Mouse (Mus musculus): ENCODE measurements at regions not wholly inside any gene's neighbourhood (a gene's known extent, or its start where the extent isn't known, plus 50 kb on each side); places are given as distances from the start of the nearest gene placed in this dataset.

DNA sequence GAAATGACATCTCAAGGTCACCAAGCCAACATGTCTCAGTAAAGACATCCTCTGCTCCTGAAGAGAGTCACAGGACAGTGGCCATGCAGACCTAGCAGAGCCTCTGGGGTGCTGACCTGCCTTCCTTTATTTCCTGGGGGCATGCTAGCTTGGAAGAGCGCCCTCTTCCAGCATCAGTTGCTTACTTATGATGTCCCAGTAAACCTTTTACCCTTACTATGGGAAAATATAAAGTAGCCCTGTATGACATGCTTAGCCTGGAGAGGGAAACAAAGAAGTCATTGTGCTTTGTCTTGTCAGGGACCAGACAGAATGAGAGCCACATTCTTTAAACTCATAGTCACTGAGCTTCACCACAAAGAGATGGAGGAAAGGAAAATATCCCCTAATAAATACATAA, 82.9 kb downstream of the Postn start:
- H3K4me3 ChIP-seq (ENCODE audit: insufficient read depth, low read depth, low read length), result no peak overlapping the region
- TF ChIP-seq CTCF (IDR thresholded peaks at IDR 0.05; ENCODE audit: insufficient read depth, low read depth, low read length), result no peak
- no peak for TF ChIP-seq POLR2A (IDR thresholded peaks at IDR 0.05; ENCODE audit: insufficient read depth, low read depth, low read length)
- H3K4me1 ChIP-seq (ENCODE audit: control insufficient read depth, insufficient read depth, low read length), result no peaks in the 10 kb centered on the region
- WGBS, result 53% methylated on average over 1 of the region's 1 CpGs
- H3K27ac ChIP-seq (ENCODE audit: insufficient read depth, low read depth, low read length), result no peak overlapping the region

DNA sequence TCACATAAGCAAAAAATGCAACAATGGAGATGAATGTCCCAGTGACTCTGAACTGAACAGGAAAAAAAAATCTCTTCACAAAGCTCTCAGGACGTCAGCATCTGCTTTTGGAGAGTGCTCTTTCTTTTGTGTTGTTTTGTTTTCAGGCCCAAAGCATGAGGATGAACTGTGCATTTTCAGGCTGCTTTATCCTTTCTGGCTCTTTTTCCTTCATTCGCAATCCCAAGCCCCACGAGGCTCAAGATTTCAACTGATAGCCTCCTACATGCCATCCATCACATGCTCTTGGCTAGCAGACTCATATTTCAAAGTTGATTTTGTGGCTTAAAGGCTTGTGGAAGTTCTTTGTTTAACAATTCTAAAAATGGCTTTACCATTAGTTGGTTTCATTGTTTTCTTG, 86.0 kb downstream of the Postn start:
- Histone ChIP-seq H3K27ac (ENCODE audit: insufficient read depth, low read depth, low read length) (no peak overlapping the region), H3K4me1 (ENCODE audit: control insufficient read depth, insufficient read depth, low read length) (no peaks in the 10 kb centered on the region), H3K4me3 (ENCODE audit: insufficient read depth, low read depth, low read length) (no peak overlapping the region)
- no peak for TF ChIP-seq POLR2A (IDR thresholded peaks at IDR 0.05; ENCODE audit: insufficient read depth, low read depth, low read length)
- no peak for TF ChIP-seq CTCF (IDR thresholded peaks at IDR 0.05; ENCODE audit: insufficient read depth, low read depth, low read length)
- 41% methylated on average over 3 of the region's 3 CpGs for WGBS

DNA sequence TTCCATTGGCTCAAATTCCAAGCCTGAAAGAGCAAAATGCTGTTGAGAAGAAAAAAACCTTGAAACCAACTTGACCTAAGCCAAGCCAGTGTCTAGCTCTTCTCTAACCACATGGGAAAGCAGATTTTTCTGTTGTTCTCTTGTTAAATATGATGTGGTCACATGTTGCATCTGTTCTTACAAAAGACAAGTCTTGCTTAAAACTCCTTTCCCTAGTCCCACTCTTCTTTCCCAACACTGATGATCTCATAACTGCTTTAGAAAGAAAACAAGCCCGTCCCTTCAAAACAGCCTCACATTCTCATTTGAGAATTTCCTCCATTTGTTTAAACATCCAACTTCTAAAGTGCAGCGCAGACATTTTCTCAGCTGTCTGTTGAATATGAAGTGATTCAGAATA, 96.5 kb downstream of the Postn start:
- no peaks in the 10 kb centered on the region for H3K4me1 ChIP-seq (ENCODE audit: control insufficient read depth, insufficient read depth, low read length)
- H3K27ac ChIP-seq (ENCODE audit: insufficient read depth, low read depth, low read length), result no peak overlapping the region
- TF ChIP-seq POLR2A (IDR thresholded peaks at IDR 0.05; ENCODE audit: insufficient read depth, low read depth, low read length) (no peak), CTCF (IDR thresholded peaks at IDR 0.05; ENCODE audit: insufficient read depth, low read depth, low read length) (no peak)
- WGBS, result 81% methylated on average over 2 of the region's 2 CpGs
- no peak overlapping the region for H3K4me3 ChIP-seq (ENCODE audit: insufficient read depth, low read depth, low read length)

DNA sequence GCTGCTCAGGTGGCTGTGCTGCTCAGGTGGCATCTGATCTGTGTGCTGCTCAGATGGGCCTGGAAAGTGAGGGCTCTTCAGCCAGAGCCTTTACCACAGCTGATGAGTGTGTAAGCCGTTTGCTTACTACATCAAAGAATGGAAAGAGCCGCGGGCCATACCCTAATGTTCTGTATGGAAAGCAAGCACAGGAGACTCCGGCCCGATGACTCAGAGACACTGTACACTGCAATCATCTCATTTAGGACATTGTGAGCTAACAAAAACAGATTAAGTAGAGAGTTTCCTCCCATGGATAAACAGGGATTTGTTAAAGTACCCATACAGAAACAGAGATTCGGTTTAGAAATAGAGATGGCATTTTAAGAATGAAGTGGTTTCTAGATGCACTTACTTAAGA, 100.5 kb downstream of the Postn start:
- TF ChIP-seq CTCF (IDR thresholded peaks at IDR 0.05; ENCODE audit: insufficient read depth, low read depth, low read length) (no peak), POLR2A (IDR thresholded peaks at IDR 0.05; ENCODE audit: insufficient read depth, low read depth, low read length) (no peak)
- WGBS, result 66% methylated on average over 6 of the region's 6 CpGs

DNA sequence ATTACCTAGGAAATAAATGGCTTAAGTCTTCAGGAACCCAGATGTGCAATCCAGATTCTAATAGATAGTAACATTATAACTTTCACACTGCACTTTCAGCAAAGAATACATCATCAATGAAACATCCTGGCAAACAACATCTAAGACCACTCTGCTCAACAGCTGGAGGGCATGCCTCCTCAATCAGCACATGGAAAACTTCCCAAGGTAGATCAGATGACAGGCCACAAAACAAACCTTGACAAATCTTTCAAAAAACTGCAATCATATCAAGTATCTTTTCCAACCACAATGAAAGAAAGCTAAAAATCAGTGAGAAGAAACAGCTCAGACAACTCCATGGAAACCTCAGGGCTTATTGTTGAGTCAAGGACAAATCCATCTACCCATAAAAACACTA, 105.2 kb downstream of the Postn start:
- H3K27ac ChIP-seq (ENCODE audit: insufficient read depth, low read depth, low read length), result no peak overlapping the region
- H3K4me1 ChIP-seq (ENCODE audit: control insufficient read depth, insufficient read depth, low read length), result no peaks in the 10 kb centered on the region
- H3K4me3 ChIP-seq (ENCODE audit: insufficient read depth, low read depth, low read length), result no peak overlapping the region
- TF ChIP-seq POLR2A (IDR thresholded peaks at IDR 0.05; ENCODE audit: insufficient read depth, low read depth, low read length) (no peak), CTCF (IDR thresholded peaks at IDR 0.05; ENCODE audit: insufficient read depth, low read depth, low read length) (no peak)

More for the DNA sequence above, 100.5 kb downstream of the Postn start:
- Histone ChIP-seq H3K4me3 (ENCODE audit: insufficient read depth, low read depth, low read length) (no peak overlapping the region), H3K27ac (ENCODE audit: insufficient read depth, low read depth, low read length) (no peak overlapping the region), H3K4me1 (ENCODE audit: control insufficient read depth, insufficient read depth, low read length) (no peaks in the 10 kb centered on the region)

DNA sequence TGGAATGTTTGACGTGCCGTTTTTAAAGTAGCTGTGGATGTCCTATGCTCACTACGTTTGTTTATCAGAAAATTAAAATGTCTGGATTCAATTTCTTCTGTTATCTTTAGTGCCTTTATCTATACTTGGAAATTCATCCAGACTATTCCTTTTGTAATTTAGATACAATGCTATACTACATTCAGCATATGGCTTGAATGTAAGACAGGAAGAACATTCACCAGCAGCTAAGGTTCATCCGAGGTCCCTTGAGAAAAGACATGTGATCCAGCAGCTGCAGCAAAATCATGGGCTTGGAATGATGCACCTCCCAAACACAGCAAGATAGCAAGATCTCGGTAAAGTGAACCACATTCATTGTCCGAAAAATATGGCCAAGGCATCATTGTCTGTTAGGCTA, 113.3 kb downstream of the Postn start:
- TF ChIP-seq CTCF (IDR thresholded peaks at IDR 0.05; ENCODE audit: insufficient read depth, low read depth, low read length) (no peak), POLR2A (IDR thresholded peaks at IDR 0.05; ENCODE audit: insufficient read depth, low read depth, low read length) (no peak)
- 48% methylated on average over 6 of the region's 6 CpGs for WGBS
- Histone ChIP-seq H3K4me1 (ENCODE audit: control insufficient read depth, insufficient read depth, low read length) (no peaks in the 10 kb centered on the region), H3K4me3 (ENCODE audit: insufficient read depth, low read depth, low read length) (no peak overlapping the region), H3K27ac (ENCODE audit: insufficient read depth, low read depth, low read length) (no peak overlapping the region)

DNA sequence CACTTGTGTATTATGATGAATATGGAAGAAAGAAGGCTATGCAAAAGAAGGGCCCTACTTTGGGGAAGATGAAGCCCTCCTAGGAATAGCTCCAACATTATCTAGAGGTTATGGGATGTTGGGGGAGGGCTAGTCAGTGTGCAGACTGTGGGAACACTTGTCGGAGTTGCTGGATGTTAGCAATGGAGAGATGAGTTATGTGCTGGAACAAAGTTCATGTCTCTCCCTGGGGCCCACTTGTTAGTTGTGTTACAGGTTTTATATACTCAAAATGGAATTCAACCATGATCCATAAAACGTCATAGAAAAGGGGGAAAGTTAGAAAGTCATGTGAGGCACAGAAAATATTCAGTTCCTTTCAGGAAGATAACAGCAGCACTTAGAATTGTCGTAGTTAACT, 115.0 kb downstream of the Postn start:
- no peak overlapping the region for H3K4me3 ChIP-seq (ENCODE audit: insufficient read depth, low read depth, low read length)
- no peaks in the 10 kb centered on the region for H3K4me1 ChIP-seq (ENCODE audit: control insufficient read depth, insufficient read depth, low read length)
- TF ChIP-seq CTCF (IDR thresholded peaks at IDR 0.05; ENCODE audit: insufficient read depth, low read depth, low read length) (no peak), POLR2A (IDR thresholded peaks at IDR 0.05; ENCODE audit: insufficient read depth, low read depth, low read length) (no peak)
- 92% methylated on average over 3 of the region's 3 CpGs for WGBS
- H3K27ac ChIP-seq (ENCODE audit: insufficient read depth, low read depth, low read length), result no peak overlapping the region

DNA sequence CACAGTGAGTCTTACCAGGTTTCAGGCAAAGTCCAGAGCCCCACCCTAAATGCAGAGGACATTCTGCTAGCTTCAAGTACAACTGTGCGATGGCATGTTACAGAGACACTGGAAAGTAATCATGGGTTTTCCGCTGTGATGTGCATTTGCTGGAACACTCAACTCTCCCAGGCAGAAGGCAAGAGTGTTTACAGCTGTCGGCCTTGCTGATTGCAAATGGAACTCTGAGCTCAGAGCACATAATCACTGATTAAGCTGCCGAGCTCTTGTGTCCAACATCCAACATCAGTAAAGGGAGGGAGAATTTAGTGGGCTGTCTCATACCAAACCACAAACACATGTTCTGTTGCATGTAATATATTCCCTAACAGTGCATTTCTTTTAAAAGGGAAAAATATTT, 117.1 kb downstream of the Postn start:
- WGBS, result 40% methylated on average over 4 of the region's 4 CpGs
- Histone ChIP-seq H3K27ac (ENCODE audit: insufficient read depth, low read depth, low read length) (no peak overlapping the region), H3K4me3 (ENCODE audit: insufficient read depth, low read depth, low read length) (no peak overlapping the region), H3K4me1 (ENCODE audit: control insufficient read depth, insufficient read depth, low read length) (no peaks in the 10 kb centered on the region)
- TF ChIP-seq CTCF (IDR thresholded peaks at IDR 0.05; ENCODE audit: insufficient read depth, low read depth, low read length), result no peak
- no peak for TF ChIP-seq POLR2A (IDR thresholded peaks at IDR 0.05; ENCODE audit: insufficient read depth, low read depth, low read length)

DNA sequence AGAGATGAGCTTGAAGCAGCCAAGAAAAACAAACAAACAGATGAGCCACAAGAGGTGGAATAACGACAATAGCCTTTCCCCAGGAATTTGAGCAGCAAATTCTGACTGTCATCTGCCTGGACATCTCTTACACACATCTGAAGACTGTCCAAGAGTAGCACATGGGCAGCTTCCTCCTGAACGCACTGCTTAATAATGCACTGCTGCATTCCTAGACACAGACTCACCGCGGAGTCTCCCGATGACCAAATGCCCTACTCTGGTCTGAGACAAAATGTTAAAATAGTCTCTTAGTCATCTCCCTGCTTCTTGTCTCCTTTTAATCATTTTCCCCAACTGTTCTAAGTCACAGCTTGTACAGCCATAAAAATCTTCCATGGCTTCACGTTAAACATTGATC, 119.3 kb downstream of the Postn start:
- 84% methylated on average over 6 of the region's 6 CpGs for WGBS
- TF ChIP-seq CTCF (IDR thresholded peaks at IDR 0.05; ENCODE audit: insufficient read depth, low read depth, low read length) (no peak), POLR2A (IDR thresholded peaks at IDR 0.05; ENCODE audit: insufficient read depth, low read depth, low read length) (no peak)

DNA sequence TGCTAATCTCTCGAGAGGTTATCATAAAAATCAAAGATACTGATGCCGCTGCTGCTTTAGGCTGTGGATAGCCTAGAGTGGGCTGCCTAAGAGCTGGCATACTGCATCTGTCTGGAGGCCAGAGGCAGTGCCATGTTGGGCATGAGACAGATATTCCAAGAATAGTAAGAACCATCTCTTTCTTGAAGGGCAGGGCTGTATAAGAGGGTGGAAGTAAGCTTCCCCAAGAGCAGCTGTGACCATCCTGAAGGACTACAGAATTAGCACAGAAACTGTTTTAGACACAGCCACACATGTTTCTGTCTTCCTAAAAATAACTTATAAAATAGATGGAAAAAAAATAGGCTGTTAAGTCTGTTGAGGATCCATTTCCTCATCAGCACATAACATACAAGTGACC, 126.4 kb downstream of the Postn start:
- H3K4me3 ChIP-seq (ENCODE audit: insufficient read depth, low read depth, low read length), result no peak overlapping the region
- no peak overlapping the region for H3K27ac ChIP-seq (ENCODE audit: insufficient read depth, low read depth, low read length)
- no peaks in the 10 kb centered on the region for H3K4me1 ChIP-seq (ENCODE audit: control insufficient read depth, insufficient read depth, low read length)
- no peak for TF ChIP-seq CTCF (IDR thresholded peaks at IDR 0.05; ENCODE audit: insufficient read depth, low read depth, low read length)
- no peak for TF ChIP-seq POLR2A (IDR thresholded peaks at IDR 0.05; ENCODE audit: insufficient read depth, low read depth, low read length)
- 96% methylated on average over 2 of the region's 2 CpGs for WGBS

More for the DNA sequence above, 119.3 kb downstream of the Postn start:
- Histone ChIP-seq H3K4me1 (ENCODE audit: control insufficient read depth, insufficient read depth, low read length) (no peaks in the 10 kb centered on the region), H3K27ac (ENCODE audit: insufficient read depth, low read depth, low read length) (no peak overlapping the region), H3K4me3 (ENCODE audit: insufficient read depth, low read depth, low read length) (no peak overlapping the region)
